Mouse (Mus musculus) kidney, adult 18-20 months (tissue): Measurements from ENCODE around the gene Foxred2.

Experiments
- DNase-seq: peaks from one replicate; pipeline ENCODE4 v3.0.0; 2021

The Foxred2 gene

DNA sequence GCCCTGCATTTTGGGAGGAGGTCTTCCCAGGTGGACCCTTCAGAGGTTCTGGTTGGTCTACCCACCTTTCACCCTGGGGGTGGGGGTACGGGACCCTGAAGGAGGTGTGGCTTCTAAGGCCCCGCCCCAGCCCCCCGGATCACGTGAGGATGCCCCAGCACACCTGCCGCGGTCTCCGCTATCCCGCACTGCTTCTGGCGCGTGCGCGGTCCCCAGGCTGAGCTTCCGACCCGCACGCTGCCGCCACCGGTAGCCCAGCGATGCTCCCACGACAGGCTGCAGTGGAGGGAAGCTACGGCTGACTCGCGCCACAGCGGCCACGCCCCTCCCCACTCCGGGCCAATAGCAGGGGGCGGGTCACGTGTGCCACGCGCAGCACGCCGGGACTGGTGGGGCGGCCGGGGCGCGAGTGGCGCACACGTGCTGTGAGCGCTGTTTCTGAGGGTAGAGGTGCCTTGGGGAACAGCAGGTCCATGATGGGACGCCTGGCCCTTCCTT, at the start of gene Foxred2:
Gene Foxred2 (minus strand): TSS at position 319 of the 498 bp plus-strand sequence.
- peak; percentile 75 for DNase-seq

GRCm38 (mm10) chr15:78003929-78004328, 47.4 kb upstream of the Foxred2 start:
- no peak for DNase-seq

GRCm38 (mm10) chr15:78001400-78001799, 44.9 kb upstream of the Foxred2 start:
- no peak for DNase-seq

DNA sequence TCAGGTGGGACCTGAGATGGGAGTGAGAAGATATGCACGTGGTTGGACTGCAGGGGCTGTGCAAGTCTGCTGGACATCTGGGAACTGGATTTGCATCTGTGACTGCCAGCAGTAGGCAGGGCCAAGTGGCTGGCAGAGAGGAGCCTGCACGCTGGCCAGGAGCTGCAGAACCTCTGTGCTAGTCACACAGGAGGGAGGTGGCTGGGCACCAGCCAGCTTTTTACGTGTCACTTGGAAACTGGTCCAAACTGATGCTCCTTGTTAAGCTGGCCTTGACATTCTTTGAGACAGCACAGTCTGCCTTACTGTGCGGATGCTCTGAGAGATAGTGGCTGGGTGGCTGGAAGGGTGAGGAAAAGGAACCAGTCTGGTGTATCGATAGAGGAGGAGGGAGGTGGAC, 32.0 kb upstream of the Foxred2 start:
- no peak for DNase-seq

DNA sequence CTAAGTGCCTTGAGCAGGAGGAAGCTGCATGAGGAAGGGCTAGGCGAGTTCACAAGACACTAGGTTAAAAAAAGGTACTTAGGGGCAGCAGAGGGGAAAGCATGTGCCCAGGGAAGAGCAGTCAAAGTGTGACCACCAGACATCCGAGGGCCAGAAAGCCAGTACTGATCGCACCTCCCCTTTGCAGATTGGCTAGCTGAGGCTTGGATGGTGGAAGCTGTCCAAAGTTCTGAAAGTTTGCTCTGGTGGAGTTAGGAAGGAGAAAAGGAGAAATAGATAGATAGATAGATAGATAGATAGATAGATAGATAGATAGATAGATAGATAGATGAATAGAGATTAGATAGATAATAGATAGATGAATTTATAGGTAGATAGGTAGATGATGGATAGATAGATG, 26.9 kb upstream of the Foxred2 start:
- DNase-seq: no peak

- peak; percentile 47 for DNase-seq
Measured at GRCm38 (mm10) chr15:77982195-77982939, 25.8 kb upstream of the Foxred2 start.

DNA sequence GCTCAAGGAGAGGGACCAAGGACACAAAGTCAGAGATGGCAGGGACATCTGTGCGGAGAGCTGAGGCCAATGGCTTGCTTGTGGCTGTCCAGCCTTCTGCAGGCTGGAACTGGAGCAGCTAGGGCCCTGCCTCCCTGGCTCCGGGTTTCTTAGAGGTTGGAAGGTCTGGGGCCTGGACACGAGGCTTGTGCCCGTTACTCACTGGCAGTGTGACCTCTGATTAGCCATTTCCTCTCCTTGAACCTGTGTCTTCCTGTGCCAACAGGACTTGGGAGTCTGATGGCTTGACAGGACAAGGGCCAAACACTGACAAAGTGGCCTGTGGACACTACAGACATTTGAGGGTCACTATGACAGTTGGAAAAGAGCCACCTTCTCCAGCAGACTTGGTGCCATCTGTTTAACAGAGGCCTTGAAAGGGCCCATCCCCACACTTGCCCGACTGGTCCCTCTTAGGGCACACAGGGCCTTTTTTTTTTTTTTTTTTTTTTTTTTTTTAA, 24.7 kb upstream of the Foxred2 start:
- no peak for DNase-seq

DNA sequence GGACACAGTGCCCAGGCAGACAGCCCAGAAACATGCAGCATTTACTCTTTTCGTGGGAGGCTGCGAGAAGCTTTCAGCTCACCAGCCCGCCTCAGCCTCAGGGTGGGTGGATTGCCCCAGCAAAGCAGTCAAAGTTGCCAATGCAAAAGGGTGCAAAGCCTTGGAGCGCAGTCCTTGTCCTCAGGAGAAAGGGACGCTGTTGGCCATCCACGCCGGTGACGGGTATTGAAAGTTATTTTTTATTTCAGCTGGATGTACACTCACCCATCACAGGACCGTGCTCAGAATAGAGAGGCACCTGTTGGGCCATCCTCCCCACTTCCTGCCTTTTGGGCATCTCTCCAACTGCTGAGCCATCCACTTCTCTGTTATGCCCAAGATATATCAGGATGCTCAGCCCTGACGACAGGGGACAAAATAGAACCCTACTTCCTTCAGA, 22.9 kb upstream of the Foxred2 start:
- no peak for DNase-seq

DNA sequence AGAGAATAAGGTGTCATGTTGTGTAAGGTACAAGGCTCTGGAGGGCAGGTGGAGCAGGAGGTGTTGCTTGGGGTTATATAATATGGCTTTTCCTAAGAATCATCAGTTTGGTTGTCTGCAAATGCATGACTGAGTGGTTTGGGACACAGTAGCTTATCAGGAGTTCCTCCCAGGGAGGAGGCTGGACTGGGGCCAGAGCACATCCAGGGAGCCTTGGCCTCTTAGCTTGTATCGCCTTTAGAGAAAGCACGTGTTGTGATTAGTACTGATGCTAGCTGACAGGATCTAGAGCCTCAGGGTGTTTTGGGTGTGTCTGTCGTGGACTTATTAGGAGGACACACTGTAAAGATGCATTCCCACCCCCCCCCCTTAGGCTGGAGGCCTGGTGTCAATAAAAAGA, 21.1 kb upstream of the Foxred2 start:
- DNase-seq: no peak

GRCm38 (mm10) chr15:77974165-77974841, 17.8 kb upstream of the Foxred2 start:
- no peak for DNase-seq

GRCm38 (mm10) chr15:77970470-77971292, 14.2 kb upstream of the Foxred2 start, which contains the start of gene Eif3d:
Eif3d (minus strand) TSS chr15:77970813.
- DNase-seq: peak; percentile 99

- DNase-seq: no peak
Measured at GRCm38 (mm10) chr15:77969940-77970469, 13.5 kb upstream of the Foxred2 start.

GRCm38 (mm10) chr15:77965117-77965528, 8.6 kb upstream of the Foxred2 start:
- DNase-seq: no peak

- DNase-seq: no peak
Measured at GRCm38 (mm10) chr15:77962447-77962846, 5.9 kb upstream of the Foxred2 start.

DNA sequence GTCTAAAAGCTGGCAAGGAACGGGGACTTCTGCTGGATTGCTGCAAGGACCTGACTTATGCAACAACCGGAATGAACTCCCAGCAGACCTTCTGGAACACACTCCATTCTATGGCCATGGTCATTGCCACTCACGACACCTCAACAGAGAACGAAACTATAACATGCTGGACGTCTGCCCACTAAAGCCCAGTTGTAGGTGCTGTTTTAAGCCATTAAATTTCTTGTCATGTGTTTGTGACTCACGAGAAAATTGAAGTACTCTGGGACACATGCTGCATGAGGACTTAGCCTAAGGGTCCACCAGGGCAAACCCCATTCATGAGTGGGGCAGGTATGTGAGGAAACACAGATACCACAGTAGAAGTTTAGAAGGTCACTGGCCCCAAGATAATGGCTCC, 4.2 kb upstream of the Foxred2 start:
- no peak for DNase-seq

DNA sequence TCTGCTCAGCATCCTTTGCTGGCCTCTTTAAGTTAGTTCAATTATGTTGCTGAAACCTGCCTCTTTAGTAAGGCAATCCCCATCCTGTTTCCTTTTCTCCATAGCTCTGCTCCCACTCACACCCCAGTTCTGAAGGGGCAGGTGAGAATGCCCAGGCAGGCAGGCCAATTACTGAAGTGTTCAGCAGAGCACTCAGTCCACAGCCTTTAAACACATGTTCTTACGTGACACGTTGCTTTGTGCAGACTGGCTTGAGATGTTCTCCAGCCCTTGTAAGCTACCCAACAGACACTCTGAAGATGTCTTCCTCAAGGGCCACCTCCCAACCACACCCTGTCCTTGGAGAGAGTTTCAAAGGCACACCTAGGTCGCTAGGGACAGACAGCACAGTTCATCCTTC, 1.5 kb upstream of the Foxred2 start:
- no peak for DNase-seq

GRCm38 (mm10) chr15:77957625-77958024, 1.1 kb upstream of the Foxred2 start:
- DNase-seq: no peak

- peak; percentile 13 for DNase-seq
Measured at GRCm38 (mm10) chr15:77955440-77956403, 800 bp downstream of the Foxred2 start.

DNA sequence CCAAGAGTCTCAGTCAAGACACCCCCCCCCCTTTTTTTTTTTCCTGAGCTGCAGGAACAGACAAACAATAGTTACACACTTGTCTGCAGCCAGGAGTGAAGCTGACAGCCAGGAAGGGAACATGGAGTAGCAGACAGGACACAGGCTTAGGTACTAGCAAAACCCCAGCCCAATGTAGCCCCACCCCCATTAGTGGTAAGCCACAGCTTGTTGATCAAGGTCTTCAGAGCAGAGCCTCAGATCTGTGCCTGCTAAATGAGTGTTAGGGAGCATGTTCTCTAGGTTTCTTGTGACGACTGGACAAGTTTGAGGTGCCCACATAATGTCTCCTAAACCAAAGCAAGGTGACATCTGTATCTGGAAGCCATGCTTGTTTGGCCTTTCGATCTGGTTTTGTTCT, 2.2 kb downstream of the Foxred2 start:
- no peak for DNase-seq

DNA sequence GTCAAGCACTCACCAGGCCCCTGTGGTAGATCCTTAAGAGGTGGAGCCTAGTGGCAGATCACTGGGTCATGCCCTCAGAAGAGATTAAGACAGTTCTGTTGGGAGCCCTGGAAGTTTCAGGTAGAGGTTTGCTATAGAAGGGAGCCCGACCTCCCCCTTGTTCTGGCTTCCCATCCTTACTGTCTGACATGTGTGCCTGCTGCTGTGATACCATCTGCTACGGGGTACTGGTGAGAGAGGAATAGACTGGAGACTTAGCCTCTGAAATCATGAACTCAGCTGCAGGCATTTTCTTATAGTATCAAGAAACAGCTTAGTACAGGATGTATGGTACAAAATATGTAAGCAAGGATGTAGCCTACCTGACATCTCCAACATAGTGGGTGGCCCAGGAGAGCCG, 3.6 kb downstream of the Foxred2 start:
- no peak for DNase-seq

GRCm38 (mm10) chr15:77949061-77949460, 7.5 kb downstream of the Foxred2 start:
- peak; percentile 79 for DNase-seq

GRCm38 (mm10) chr15:77945711-77946110, 10.8 kb downstream of the Foxred2 start:
- no peak for DNase-seq
